Mouse (Mus musculus) embryonic stem cell, embryonic (primary cell): ENCODE results near the gene Hsp90aa1.

Source experiments
- CTCF ChIA-PET, 4 experiments: fragments of 300-600 bp in 2 of 4; fragments of 350-600 bp in 2 of 4; sonication (Branson Sonifier 250); formaldehyde crosslinking; loops; one replicate each; lab custom pipeline; 2022; ENCODE audit warnings: inconsistent platforms in 2 of 4; lab: Charles Lee
- POLR2A ChIA-PET, 4 experiments: fragments of 300-600 bp in 2 of 4; fragments of 350-600 bp in 2 of 4; sonication (Branson Sonifier 250); formaldehyde crosslinking; loops; one replicate each; lab custom pipeline; 2022; ENCODE audit warnings: antibody characterized with exemption in 4 of 4, inconsistent platforms in 1 of 4; lab: Charles Lee

Gene Hsp90aa1

DNA sequence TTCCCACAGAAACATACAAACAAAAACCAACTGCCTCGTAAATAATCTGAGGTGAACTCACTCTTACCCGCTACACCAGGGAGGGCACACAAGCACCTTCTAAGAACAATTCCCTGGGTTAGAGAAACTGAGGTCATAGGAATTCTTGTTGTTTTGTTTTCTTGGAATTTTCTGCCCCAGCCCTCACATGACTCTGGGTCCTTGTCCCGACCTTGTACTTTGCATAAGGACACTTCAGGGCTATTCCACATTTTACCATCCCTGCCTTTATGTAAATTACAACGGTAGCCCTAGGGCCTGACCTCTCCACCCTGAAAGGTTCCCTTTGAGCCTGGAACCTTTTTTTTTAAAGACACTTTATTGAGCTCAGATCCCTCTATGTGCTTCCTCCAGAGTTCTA, at the start of gene Hsp90aa1:
TSS of gene Hsp90aa1 (minus strand) at position 173 of the 400 bp plus-strand sequence.
- ChIA-PET CTCF (interaction anchor here (0.6 to 3.7 kb wide), 46 partner anchors 8 to 290 kb away, joined by 3 to 45 read pairs (median 5); partner anchors contain the start of gene Wdr20 (in 2 of the 4)), POLR2A (interaction anchor here (0.5 to 19.5 kb wide), 164 partner anchors 8 to 844 kb away, joined by 3 to 781 read pairs (median 5); partner anchors contain the start of genes Wdr20 (in 3 of the 4), 1700001K19Rik (in 2 of the 4), Dync1h1 (in 2 of the 4) and Eif5 (in 2 of the 4))

GRCm38 (mm10) chr12:110750770-110751439, 48.4 kb upstream of the Hsp90aa1 start:
- ChIA-PET POLR2A (interaction anchor here (0.6 to 2.4 kb wide), 18 partner anchors 10 to 787 kb away, joined by 3 to 8 read pairs (median 4); partner anchors contain the start of genes Wdr20 (in 4 of the 4) and Eif5 (in 1 of the 4)), CTCF (interaction anchor here in 1 of 4 experiments (0.6 kb wide), 1 partner anchor 1781 kb away, joined by 4 read pairs; no protein-coding TSS in a partner anchor)

- CTCF ChIA-PET, result interaction anchor here (0.6 to 1.8 kb wide), 7 partner anchors 32 to 489 kb away, joined by 3 to 9 read pairs (median 4); partner anchors contain the start of gene Hsp90aa1 (in 2 of the 4)
- POLR2A ChIA-PET, result interaction anchor here (0.6 to 2.9 kb wide), 79 partner anchors 9 to 331 kb away, joined by 3 to 50 read pairs (median 5); partner anchors contain the start of genes Hsp90aa1 (in 3 of the 4), Rcor1 (in 2 of the 4) and Cinp (in 1 of the 4)
These were observed 35.8 kb upstream of the Hsp90aa1 start for GRCm38 (mm10) chr12:110738158-110738921.

GRCm38 (mm10) chr12:110737170-110738157, 34.9 kb upstream of the Hsp90aa1 start, which contains the start of gene Wdr20:
Gene Wdr20, plus strand, starts transcription at chr12:110737944.
- CTCF ChIA-PET, result interaction anchor here (0.6 to 1.8 kb wide), 12 partner anchors 11 to 488 kb away, joined by 3 to 9 read pairs (median 4); partner anchors contain the start of gene Hsp90aa1 (in 2 of the 4)
- POLR2A ChIA-PET, result interaction anchor here (0.5 to 2.9 kb wide), 86 partner anchors 10 to 962 kb away, joined by 3 to 50 read pairs (median 4); partner anchors contain the start of genes Hsp90aa1 (in 3 of the 4), Rcor1 (in 2 of the 4) and Cinp (in 1 of the 4)

- ChIA-PET CTCF (interaction anchor here (0.5 to 1.8 kb wide), 7 partner anchors 9 to 343 kb away, joined by 3 to 9 read pairs (median 4); partner anchors contain the start of gene Hsp90aa1 (in 1 of the 4)), POLR2A (interaction anchor here (0.6 to 2.9 kb wide), 28 partner anchors 9 to 320 kb away, joined by 3 to 50 read pairs (median 6); partner anchors contain the start of gene Hsp90aa1 (in 3 of the 4))
These were observed 34.1 kb upstream of the Hsp90aa1 start for GRCm38 (mm10) chr12:110736641-110737040.

DNA sequence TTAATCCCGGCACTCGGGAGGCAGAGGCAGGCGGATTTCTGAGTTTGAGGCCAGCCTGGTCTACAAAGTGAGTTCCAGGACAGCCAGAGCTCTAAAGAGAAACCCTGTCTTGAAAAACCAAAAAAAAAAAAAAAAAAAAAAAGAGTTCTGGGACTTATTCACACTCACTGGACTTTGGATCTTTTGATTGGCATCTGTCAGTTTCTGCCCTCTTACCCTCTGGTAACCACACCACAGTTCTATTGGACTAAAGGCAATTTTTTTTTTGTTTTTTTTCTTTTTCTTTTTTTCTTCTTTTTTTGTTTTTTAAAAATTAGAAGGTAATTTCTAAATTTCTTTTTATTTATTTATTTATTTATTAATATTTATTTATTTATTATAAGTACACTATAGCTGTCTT, 30.7 kb upstream of the Hsp90aa1 start:
- ChIA-PET CTCF (interaction anchor here (0.6 to 1.7 kb wide), 10 partner anchors 15 to 1075 kb away, joined by 3 to 11 read pairs (median 5); no protein-coding TSS in a partner anchor), POLR2A (interaction anchor here (0.6 to 2.0 kb wide), 16 partner anchors 10 to 1781 kb away, joined by 3 to 8 read pairs (median 4); partner anchors contain the start of gene Hsp90aa1 (in 1 of the 4))

- ChIA-PET POLR2A (interaction anchor here (0.6 to 2.1 kb wide), 19 partner anchors 8 to 307 kb away, joined by 3 to 15 read pairs (median 5); partner anchors contain the start of genes Hsp90aa1 (in 3 of the 4) and Wdr20 (in 2 of the 4)), CTCF (interaction anchor here (0.7 to 2.4 kb wide), 15 partner anchors 9 to 733 kb away, joined by 3 to 11 read pairs (median 5); partner anchors contain the start of gene Hsp90aa1 (in 2 of the 4))
These were observed 23.9 kb upstream of the Hsp90aa1 start for GRCm38 (mm10) chr12:110726428-110726827.

- CTCF ChIA-PET, result interaction anchor here in 2 of 4 experiments (0.6 to 0.8 kb wide), 2 partner anchors 51 to 127 kb away, joined by 3 read pairs; no protein-coding TSS in a partner anchor
- POLR2A ChIA-PET, result interaction anchor here in 3 of 4 experiments (0.6 to 2.1 kb wide), 13 partner anchors 10 to 307 kb away, joined by 3 to 9 read pairs (median 5); partner anchors contain the start of genes Wdr20 (in 2 of the 3) and Hsp90aa1 (in 1 of the 3)
These were observed 23.0 kb upstream of the Hsp90aa1 start for GRCm38 (mm10) chr12:110725489-110725888.

DNA sequence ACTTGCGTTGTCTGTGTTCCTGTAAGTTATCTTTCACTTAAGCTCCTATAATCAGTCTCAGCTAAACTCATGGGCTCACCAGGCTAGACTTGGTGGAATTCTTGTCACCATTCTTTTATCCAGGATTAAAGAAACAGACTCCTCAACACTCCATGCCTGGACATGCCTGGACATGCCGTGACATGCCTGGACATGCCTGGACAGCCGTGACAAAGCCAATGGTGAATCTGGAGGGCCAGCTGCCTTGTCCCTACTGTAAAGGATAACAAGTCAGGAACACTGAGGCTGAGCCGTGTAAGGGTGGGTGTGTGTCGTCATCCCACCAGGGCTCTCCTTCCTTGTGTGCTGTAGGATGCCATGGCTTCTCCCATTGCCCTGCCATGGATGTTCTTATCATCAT, 22.5 kb upstream of the Hsp90aa1 start:
- POLR2A ChIA-PET, result interaction anchor here in 3 of 4 experiments (0.6 to 2.1 kb wide), 13 partner anchors 11 to 306 kb away, joined by 3 to 9 read pairs (median 5); partner anchors contain the start of genes Wdr20 (in 2 of the 3) and Hsp90aa1 (in 1 of the 3)
- CTCF ChIA-PET, result interaction anchor here in 2 of 4 experiments (0.6 to 0.8 kb wide), 2 partner anchors 51 to 126 kb away, joined by 3 read pairs; no protein-coding TSS in a partner anchor

DNA sequence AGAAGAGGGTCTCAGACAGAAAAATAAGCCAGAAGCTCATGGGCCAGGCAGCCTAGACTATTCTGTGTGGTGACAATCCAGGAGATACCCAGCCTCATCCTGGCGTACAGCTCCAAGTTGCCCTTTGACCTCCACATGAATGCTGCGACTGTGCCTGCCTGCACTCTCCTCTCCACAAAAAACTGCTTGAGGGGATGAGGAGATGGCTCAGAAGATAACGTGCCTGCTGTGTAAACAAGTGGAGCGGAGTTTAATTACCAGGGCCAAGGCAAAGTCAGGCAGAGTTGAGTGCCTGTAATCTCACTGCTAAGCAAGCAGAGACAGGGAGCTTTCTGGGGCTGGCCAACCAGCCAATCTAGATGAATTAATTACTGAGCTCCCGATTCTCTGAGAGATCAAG, 13.5 kb upstream of the Hsp90aa1 start:
- CTCF ChIA-PET, result interaction anchor here in 2 of 4 experiments (1.0 kb wide), 2 partner anchors 13 to 17 kb away, joined by 3 to 6 read pairs; partner anchors contain the start of gene Hsp90aa1 (in 1 of the 2)
- POLR2A ChIA-PET, result interaction anchor here in 3 of 4 experiments (0.5 to 15.0 kb wide), 13 partner anchors 9 to 129 kb away, joined by 3 to 253 read pairs (median 5); partner anchors contain the start of genes Hsp90aa1 (in 2 of the 3) and Wdr20 (in 1 of the 3)

DNA sequence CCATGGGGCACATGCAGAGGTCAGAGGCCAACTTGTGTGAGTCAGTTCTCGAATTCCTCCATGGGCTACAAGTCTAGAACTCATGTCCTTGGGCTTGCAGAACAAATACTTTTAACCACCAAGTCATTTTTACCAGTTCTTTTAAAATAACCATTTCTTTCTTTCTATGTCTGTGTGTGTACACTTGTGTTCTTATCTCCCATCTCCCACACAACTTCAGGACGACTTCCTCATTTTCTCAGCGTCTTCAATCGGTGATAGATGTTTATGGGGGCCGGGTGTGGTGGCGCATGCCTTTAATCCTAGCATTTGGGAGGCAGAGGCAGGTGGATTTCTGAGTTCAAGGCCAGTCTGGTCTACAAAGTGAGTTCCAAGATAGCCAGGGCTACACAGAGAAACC, 11.7 kb upstream of the Hsp90aa1 start:
- POLR2A ChIA-PET, result interaction anchor here (0.5 to 15.0 kb wide), 16 partner anchors 9 to 242 kb away, joined by 3 to 253 read pairs (median 4); partner anchors contain the start of gene Hsp90aa1 (in 3 of the 4)
- CTCF ChIA-PET, result interaction anchor here in 2 of 4 experiments (1.2 to 1.6 kb wide), 3 partner anchors 11 to 40 kb away, joined by 3 to 9 read pairs (median 5); partner anchors contain the start of gene Hsp90aa1 (in 2 of the 2)

- ChIA-PET POLR2A (interaction anchor here in 3 of 4 experiments (0.5 to 15.0 kb wide), 14 partner anchors 9 to 242 kb away, joined by 3 to 253 read pairs (median 5); partner anchors contain the start of gene Hsp90aa1 (in 3 of the 3)), CTCF (interaction anchor here in 3 of 4 experiments (0.5 to 1.6 kb wide), 4 partner anchors 10 to 40 kb away, joined by 3 to 9 read pairs (median 5); partner anchors contain the start of gene Hsp90aa1 (in 2 of the 3))
These were observed 11.3 kb upstream of the Hsp90aa1 start for GRCm38 (mm10) chr12:110713784-110714183.

DNA sequence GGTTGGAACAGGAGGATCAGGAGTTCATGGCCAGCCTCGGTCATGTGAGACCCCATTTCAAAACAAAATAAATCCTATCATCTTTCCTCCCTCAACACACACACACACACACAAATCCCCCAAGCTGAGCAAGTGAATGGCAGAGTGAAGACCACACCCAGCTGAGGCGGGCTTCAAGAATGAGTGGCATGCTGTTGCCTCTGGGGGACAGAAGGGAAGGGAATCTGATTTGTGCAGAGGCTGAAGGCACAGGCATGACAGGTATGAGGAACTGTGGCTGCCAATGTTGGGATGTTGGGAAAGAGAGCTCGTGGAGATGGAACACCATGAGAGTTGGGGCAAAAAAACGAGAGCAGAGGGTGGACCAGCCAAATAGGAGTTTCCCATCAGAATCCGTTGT, 8.7 kb upstream of the Hsp90aa1 start:
- ChIA-PET POLR2A (interaction anchor here in 3 of 4 experiments (0.5 to 19.5 kb wide), 36 partner anchors 9 to 647 kb away, joined by 3 to 781 read pairs (median 5); partner anchors contain the start of genes Hsp90aa1 (in 3 of the 3), Wdr20 (in 3 of the 3) and 1700001K19Rik (in 2 of the 3)), CTCF (interaction anchor here in 2 of 4 experiments (0.5 to 1.7 kb wide), 4 partner anchors 8 to 293 kb away, joined by 4 to 11 read pairs (median 6); partner anchors contain the start of gene Hsp90aa1 (in 2 of the 2))

DNA sequence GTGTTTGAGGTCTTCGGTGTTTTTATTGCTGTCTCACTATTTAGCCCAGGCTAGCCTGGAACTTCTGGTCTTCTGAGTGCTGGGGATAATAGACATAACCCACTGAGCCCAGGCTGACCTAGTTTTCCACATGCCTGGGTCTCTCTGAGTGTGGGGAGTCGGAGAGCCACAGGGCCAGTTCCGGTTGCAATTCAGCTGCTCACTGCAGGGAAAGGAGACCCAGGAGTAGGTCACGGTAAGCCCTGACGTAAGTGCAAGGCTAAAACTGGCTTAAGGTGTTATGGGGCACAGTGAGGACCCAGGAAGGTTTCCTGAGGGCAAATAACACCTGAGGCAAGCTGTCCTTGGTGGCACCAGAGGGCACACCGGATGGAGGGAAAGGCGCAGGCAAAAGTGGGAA, 4.9 kb upstream of the Hsp90aa1 start:
- ChIA-PET POLR2A (interaction anchor here in 3 of 4 experiments (0.6 to 19.5 kb wide), 32 partner anchors 5 to 1004 kb away, joined by 3 to 781 read pairs (median 10); partner anchors contain the start of genes 1700001K19Rik (in 2 of the 3), Wdr20 (in 2 of the 3), Hsp90aa1 (in 1 of the 3) and Zfp839 (in 1 of the 3)), CTCF (interaction anchor here in 2 of 4 experiments (0.6 to 0.9 kb wide), 2 partner anchors 37 to 289 kb away, joined by 3 to 6 read pairs; no protein-coding TSS in a partner anchor)
